Mouse (Mus musculus): ENCODE measurements around the gene Sema3g.

DNA sequence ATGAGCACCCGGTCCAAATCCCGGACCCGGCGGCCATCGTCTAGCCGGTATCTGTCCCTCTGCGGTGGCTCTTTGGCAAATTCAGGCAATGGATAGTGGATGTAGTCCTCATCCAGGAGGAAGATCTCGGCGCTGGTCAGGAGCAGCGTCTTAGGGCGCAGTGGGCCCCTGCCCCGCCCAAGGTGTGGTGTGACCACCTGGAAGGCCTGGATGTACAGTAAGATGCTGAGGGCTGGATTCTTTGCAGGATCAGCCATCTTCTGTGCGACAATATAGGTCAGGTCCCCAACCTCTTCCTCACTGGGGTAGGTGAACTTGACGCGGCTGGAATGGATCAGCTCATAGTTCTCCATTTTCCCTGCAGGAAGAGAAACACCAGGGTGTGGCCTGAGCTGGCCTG, 45.8 kb upstream of the Sema3g start:
- TF ChIP-seq CTCF (IDR thresholded peaks at IDR 0.05; ENCODE audit: low read depth) (no peak), EP300 (IDR thresholded peaks at IDR 0.05; ENCODE audit: low read depth) (no peak)

Data from liver, embryonic 14.5 days (tissue).